Mouse (Mus musculus): ENCODE data around the gene Itsn1. TPM values are rescaled to one million over a fixed set of nuclear protein-coding genes. Genes with fewer than 3 reads are reported as not detected.

The Itsn1 gene
- polyA plus RNA-seq, 1 experiment from 2014 or later = 40.1 TPM

DNA sequence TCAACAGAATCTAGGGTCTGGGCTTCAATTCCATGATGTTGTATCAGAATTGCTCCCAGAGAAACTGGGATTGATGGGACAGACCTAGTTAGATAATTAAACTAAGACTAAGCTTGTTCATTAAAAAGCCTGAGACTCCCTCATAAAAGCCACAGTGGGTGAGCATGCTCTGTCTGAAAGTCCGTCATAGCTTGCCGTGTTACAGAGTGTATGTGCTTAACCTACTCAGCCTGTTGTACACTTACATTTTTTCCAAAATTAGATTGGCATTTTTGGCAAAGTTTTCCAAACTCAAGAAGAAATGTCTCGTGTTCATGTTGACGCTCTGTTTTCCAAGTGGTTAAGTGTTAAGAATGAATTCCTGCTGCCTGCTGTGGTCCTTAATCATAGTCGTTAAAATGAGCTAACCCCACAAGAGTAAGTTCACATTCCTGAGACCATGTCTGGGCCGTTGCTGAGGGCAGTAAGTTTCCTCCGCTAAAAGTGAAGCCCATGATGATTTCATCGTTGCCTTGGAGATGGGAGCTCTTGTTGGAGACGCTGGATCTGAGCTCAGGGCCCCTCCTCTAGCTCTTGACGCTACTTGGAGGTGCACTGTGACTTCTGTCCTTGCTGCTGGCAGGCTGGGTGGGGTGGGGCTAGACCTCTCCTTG, 117.1 kb downstream of the Itsn1 start:
- Histone ChIP-seq H3K27me3 (ENCODE audit: control insufficient read depth, insufficient read depth, low read length) (no peaks in the 10 kb centered on the region), H3K27ac (replicated peaks; ENCODE audit: low read depth, low read length) (no peak overlapping the region), H3K4me3 (ENCODE audit: low read depth, low read length) (no peak overlapping the region), H3K9me3 (replicated peaks; ENCODE audit: control insufficient read depth, low read length) (no peaks in the 10 kb centered on the region), H3K4me1 (ENCODE audit: control insufficient read depth, insufficient read depth, low read length) (no peaks in the 10 kb centered on the region), H3K9ac (replicated peaks; ENCODE audit: low read length) (no peak overlapping the region), H3K4me2 (ENCODE audit: low read depth, low read length) (no peak overlapping the region), H3K36me3 (replicated peaks; ENCODE audit: control insufficient read depth, insufficient read depth, low read depth, low read length) (peaks cover 3% of the 10 kb centered on the region)
- 61% methylated on average over 10 of the region's 10 CpGs for WGBS
- DNase-seq (ENCODE audit: low spot score) (no peak), ATAC-seq (replicated peaks; ENCODE audit: insufficient number of reproducible peaks, low FRiP score, low TSS enrichment, low read depth) (no peak)

DNA sequence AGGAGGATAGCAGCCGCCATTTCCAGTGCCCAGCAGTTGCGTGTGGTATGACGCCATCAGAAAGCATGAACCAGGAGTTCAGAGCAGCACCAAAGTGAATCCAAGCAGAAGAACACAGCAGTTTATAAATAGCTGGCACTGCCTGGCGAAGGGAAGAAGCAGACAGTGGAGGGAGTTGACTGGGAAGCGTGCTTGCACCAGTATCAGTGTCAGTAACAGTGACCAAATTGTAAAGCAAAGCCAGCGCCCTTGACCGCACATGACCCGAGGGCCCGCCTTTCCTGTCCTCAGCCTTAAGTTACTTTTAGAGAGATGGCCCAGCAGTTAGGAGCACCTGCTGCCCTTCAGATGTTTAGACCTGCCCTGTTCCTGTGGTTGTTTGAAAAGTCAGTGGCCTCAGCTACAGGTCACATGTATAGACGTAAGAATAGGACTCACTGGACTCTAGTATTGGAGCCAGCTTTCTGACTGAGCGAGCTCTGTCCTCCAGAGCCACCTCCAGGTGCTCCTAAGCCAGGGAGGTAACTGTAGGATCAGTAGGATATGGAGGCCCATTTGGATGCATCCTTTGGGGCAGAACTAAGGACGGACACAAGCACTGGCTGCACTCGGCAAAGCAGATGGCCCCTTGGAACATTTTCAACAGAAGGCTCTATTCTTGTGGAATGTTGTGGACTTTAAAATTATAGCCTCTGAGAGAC, 118.6 kb downstream of the Itsn1 start:
- Histone ChIP-seq H3K9me3 (replicated peaks; ENCODE audit: control insufficient read depth, low read length) (no peaks in the 10 kb centered on the region), H3K4me1 (ENCODE audit: control insufficient read depth, insufficient read depth, low read length) (no peaks in the 10 kb centered on the region), H3K27ac (replicated peaks; ENCODE audit: low read depth, low read length) (no peak overlapping the region), H3K36me3 (replicated peaks; ENCODE audit: control insufficient read depth, insufficient read depth, low read depth, low read length) (peaks cover 7% of the 10 kb centered on the region), H3K27me3 (ENCODE audit: control insufficient read depth, insufficient read depth, low read length) (no peaks in the 10 kb centered on the region), H3K4me2 (ENCODE audit: low read depth, low read length) (no peak overlapping the region), H3K4me3 (ENCODE audit: low read depth, low read length) (no peak overlapping the region), H3K9ac (replicated peaks; ENCODE audit: low read length) (no peak overlapping the region)
- 90% methylated on average over 13 of the region's 13 CpGs for WGBS
- ATAC-seq (replicated peaks; ENCODE audit: insufficient number of reproducible peaks, low FRiP score, low TSS enrichment, low read depth) = no peak
- no peak for DNase-seq (ENCODE audit: low spot score)

DNA sequence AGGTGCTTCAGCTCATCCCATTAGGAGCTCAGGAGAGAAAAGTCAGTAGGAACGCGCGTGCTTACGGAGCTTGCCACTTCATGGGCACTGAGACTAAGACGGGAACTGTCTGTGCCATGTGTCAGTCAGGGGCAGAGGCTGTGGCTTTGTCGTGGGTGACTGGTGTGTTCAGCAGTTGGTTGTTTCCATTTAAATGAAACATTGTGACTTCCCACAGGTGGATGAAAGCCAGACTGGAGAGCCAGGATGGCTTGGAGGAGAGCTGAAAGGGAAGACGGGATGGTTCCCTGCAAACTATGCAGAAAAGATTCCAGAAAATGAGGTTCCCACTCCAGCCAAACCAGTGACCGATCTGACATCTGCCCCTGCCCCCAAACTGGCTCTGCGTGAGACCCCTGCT, 119.4 kb downstream of the Itsn1 start:
- no peak overlapping the region for H3K4me3 ChIP-seq (ENCODE audit: low read depth, low read length)
- no peaks in the 10 kb centered on the region for H3K9me3 ChIP-seq (replicated peaks; ENCODE audit: control insufficient read depth, low read length)
- WGBS = 92% methylated on average over 9 of the region's 9 CpGs
- H3K27me3 ChIP-seq (ENCODE audit: control insufficient read depth, insufficient read depth, low read length) = no peaks in the 10 kb centered on the region
- no peaks in the 10 kb centered on the region for H3K4me1 ChIP-seq (ENCODE audit: control insufficient read depth, insufficient read depth, low read length)
- H3K36me3 ChIP-seq (replicated peaks; ENCODE audit: control insufficient read depth, insufficient read depth, low read depth, low read length) = peaks cover 7% of the 10 kb centered on the region
- H3K9ac ChIP-seq (replicated peaks; ENCODE audit: low read length) = no peak overlapping the region
- H3K27ac ChIP-seq (replicated peaks; ENCODE audit: low read depth, low read length) = no peak overlapping the region
- no peak for ATAC-seq (replicated peaks; ENCODE audit: insufficient number of reproducible peaks, low FRiP score, low TSS enrichment, low read depth)
- no peak overlapping the region for H3K4me2 ChIP-seq (ENCODE audit: low read depth, low read length)
- DNase-seq (ENCODE audit: low spot score) = no peak

DNA sequence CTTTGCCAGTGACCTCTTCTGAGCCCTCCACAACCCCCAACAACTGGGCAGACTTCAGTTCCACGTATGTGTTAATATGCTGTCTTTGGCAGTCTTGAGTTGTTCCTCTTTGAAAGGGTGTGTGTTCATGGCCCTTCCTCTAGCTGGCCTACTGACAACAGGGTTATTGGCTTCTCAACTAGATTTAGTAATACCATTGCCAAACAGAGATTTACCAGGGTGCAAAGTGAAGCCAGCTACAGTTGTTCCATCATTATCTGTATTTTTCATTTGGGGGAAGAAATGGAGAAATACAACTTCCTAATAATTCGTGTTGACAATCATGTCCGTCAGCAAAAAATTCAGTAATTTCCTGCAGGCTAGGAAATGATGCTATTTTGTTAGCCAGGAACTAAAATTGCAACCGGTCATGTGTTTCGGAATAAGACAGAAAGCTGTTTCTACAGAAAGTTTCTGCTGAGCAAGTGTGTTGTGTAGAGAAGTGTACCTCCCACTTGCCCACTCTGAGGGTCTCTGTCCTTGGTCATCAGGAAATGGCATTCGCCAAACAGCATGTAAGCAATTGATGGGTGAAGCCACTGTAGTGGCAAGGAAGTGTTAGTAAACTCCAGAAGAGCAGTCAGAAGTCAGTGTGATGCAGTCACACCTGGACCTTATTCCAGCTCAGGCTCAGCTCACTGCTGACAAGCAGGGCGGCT, 120.0 kb downstream of the Itsn1 start:
- no peak overlapping the region for H3K9ac ChIP-seq (replicated peaks; ENCODE audit: low read length)
- no peak overlapping the region for H3K4me3 ChIP-seq (ENCODE audit: low read depth, low read length)
- H3K27me3 ChIP-seq (ENCODE audit: control insufficient read depth, insufficient read depth, low read length) = no peaks in the 10 kb centered on the region
- no peak overlapping the region for H3K4me2 ChIP-seq (ENCODE audit: low read depth, low read length)
- no peaks in the 10 kb centered on the region for H3K4me1 ChIP-seq (ENCODE audit: control insufficient read depth, insufficient read depth, low read length)
- H3K36me3 ChIP-seq (replicated peaks; ENCODE audit: control insufficient read depth, insufficient read depth, low read depth, low read length) = peaks cover 7% of the 10 kb centered on the region
- DNase-seq (ENCODE audit: low spot score) = no peak
- H3K27ac ChIP-seq (replicated peaks; ENCODE audit: low read depth, low read length) = no peak overlapping the region
- no peaks in the 10 kb centered on the region for H3K9me3 ChIP-seq (replicated peaks; ENCODE audit: control insufficient read depth, low read length)
- WGBS = 89% methylated on average over 7 of the region's 7 CpGs
- ATAC-seq (replicated peaks; ENCODE audit: insufficient number of reproducible peaks, low FRiP score, low TSS enrichment, low read depth) = no peak

DNA sequence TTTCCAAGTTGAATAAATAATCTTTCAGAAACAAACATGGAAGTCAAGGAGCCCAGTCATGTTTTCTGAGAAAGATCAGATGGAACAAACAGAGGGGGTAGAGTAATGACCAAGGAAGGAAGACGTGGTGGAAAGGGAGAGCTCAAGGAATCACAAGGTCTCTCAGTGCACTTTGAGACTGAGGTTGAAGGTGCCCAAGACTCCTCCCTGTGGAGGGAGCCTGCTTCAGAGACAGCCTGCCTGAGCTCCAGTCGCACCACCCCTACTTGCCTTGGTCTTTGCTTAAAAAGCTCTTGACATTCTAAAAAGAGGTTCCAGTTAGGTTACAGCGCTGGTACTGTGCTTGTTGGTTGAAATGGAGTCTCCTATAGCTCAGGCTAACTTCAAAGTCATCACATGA, 121.1 kb downstream of the Itsn1 start:
- DNase-seq (ENCODE audit: low spot score) (no peak), ATAC-seq (replicated peaks; ENCODE audit: insufficient number of reproducible peaks, low FRiP score, low TSS enrichment, low read depth) (no peak)
- no peaks in the 10 kb centered on the region for H3K4me1 ChIP-seq (ENCODE audit: control insufficient read depth, insufficient read depth, low read length)
- H3K36me3 ChIP-seq (replicated peaks; ENCODE audit: control insufficient read depth, insufficient read depth, low read depth, low read length) = peaks cover 7% of the 10 kb centered on the region
- no peaks in the 10 kb centered on the region for H3K9me3 ChIP-seq (replicated peaks; ENCODE audit: control insufficient read depth, low read length)
- H3K9ac ChIP-seq (replicated peaks; ENCODE audit: low read length) = no peak overlapping the region
- 89% methylated on average over 3 of the region's 3 CpGs for WGBS
- H3K4me3 ChIP-seq (ENCODE audit: low read depth, low read length) = no peak overlapping the region
- H3K27me3 ChIP-seq (ENCODE audit: control insufficient read depth, insufficient read depth, low read length) = no peaks in the 10 kb centered on the region
- H3K27ac ChIP-seq (replicated peaks; ENCODE audit: low read depth, low read length) = no peak overlapping the region
- H3K4me2 ChIP-seq (ENCODE audit: low read depth, low read length) = no peak overlapping the region

DNA sequence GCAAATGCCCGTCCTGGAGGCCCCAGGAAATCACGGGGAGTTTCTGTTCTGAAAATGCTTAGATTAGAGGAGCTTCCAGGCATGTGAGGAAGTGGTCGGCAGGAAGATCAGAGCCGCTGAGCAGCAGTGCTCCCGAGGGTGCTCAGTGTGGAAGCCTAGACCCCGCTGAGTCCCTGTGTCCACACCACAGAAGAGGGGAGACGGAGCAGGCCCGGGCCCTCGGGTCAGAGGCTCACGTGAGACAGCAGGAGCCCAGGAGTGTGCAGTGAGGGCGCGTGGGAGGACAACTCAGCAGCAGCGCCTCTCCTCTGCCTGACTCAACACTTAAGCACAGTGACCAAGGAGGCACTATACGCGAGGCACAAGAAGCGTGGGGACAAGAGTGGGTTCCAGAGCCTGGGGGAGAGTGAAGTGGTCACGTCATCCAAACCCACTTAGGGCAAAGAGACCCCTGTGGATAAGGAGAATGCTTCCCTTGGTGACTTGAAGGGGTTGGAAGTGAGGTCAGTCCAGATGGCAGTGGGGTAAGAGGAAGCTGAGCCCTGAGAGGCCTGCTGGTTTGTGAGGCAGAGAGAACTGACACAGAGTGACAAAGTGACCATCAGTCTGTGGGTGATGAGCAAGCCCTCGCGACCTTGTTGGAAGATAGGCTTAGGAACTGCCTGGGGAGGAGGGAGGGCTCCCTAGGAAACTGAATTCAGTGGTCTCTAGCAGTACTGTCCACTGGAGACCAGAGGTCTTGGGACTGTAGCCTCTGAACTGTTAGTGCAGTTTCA, 122.6 kb downstream of the Itsn1 start:
- no peak overlapping the region for H3K9ac ChIP-seq (replicated peaks; ENCODE audit: low read length)
- peaks cover 7% of the 10 kb centered on the region for H3K36me3 ChIP-seq (replicated peaks; ENCODE audit: control insufficient read depth, insufficient read depth, low read depth, low read length)
- H3K27ac ChIP-seq (replicated peaks; ENCODE audit: low read depth, low read length) = no peak overlapping the region
- H3K27me3 ChIP-seq (ENCODE audit: control insufficient read depth, insufficient read depth, low read length) = no peaks in the 10 kb centered on the region
- H3K9me3 ChIP-seq (replicated peaks; ENCODE audit: control insufficient read depth, low read length) = no peaks in the 10 kb centered on the region
- no peak overlapping the region for H3K4me3 ChIP-seq (ENCODE audit: low read depth, low read length)
- WGBS = 89% methylated on average over 19 of the region's 19 CpGs
- no peaks in the 10 kb centered on the region for H3K4me1 ChIP-seq (ENCODE audit: control insufficient read depth, insufficient read depth, low read length)
- no peak for DNase-seq (ENCODE audit: low spot score)
- H3K4me2 ChIP-seq (ENCODE audit: low read depth, low read length) = no peak overlapping the region
- ATAC-seq (replicated peaks; ENCODE audit: insufficient number of reproducible peaks, low FRiP score, low TSS enrichment, low read depth) = no peak

DNA sequence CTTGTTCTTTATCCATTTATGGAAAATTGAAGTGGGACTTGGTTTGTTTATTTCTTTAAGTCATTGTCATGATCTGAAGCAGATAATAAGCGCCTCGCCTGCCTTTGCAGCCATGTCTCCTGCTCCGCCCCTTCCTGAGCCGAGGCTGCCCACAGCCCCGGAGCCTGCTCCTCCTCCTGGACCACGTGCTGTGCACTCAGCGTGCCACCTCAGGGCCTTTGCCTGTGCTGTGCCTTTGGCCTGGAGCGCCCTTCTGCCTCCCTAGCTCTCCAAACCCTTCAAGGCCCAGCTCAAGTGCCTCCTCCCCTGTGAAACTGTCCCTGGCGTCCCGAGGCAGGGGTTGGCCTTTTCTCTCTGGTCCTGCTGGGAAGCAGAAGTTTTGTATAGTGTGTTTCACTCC, 123.7 kb downstream of the Itsn1 start:
- H3K36me3 ChIP-seq (replicated peaks; ENCODE audit: control insufficient read depth, insufficient read depth, low read depth, low read length) = peaks cover 7% of the 10 kb centered on the region
- no peaks in the 10 kb centered on the region for H3K27me3 ChIP-seq (ENCODE audit: control insufficient read depth, insufficient read depth, low read length)
- no peak overlapping the region for H3K4me3 ChIP-seq (ENCODE audit: low read depth, low read length)
- no peak for ATAC-seq (replicated peaks; ENCODE audit: insufficient number of reproducible peaks, low FRiP score, low TSS enrichment, low read depth)
- no peaks in the 10 kb centered on the region for H3K4me1 ChIP-seq (ENCODE audit: control insufficient read depth, insufficient read depth, low read length)
- WGBS = 82% methylated on average over 10 of the region's 10 CpGs
- no peak overlapping the region for H3K9ac ChIP-seq (replicated peaks; ENCODE audit: low read length)
- no peak overlapping the region for H3K4me2 ChIP-seq (ENCODE audit: low read depth, low read length)
- H3K9me3 ChIP-seq (replicated peaks; ENCODE audit: control insufficient read depth, low read length) = no peaks in the 10 kb centered on the region
- DNase-seq (ENCODE audit: low spot score) = no peak
- H3K27ac ChIP-seq (replicated peaks; ENCODE audit: low read depth, low read length) = no peak overlapping the region

Measured in embryonic facial prominence, embryonic 11.5 days (tissue).